Mouse (Mus musculus) olfactory bulb, adult 2 months (tissue): ENCODE data around the gene Rgs1. TPM values are rescaled to one million over a fixed set of nuclear protein-coding genes. Genes with fewer than 3 reads are reported as not detected.

Experiments used
- H3K27ac ChIP-seq: fragments of 200-500 bp; 2 replicates; pipeline ENCODE4 v1.5.1; 2012; ENCODE audit warnings: low read depth, low read length; ENCODE audit not compliant: insufficient read depth
- H3K4me1 ChIP-seq: fragments of 200-500 bp; 2 replicates; pipeline ENCODE4 v1.6.1; 2012; ENCODE audit warnings: low read length; ENCODE audit not compliant: control insufficient read depth, insufficient read depth
- H3K4me3 ChIP-seq: fragments of 200-500 bp; 2 replicates; pipeline ENCODE4 v1.5.1; 2012; ENCODE audit warnings: mild to moderate bottlenecking, low read depth, low read length, moderate library complexity; ENCODE audit not compliant: insufficient read depth
- CTCF ChIP-seq: fragments of 200-500 bp; IDR thresholded peaks from 2 replicates; pipeline ENCODE4 v1.5.1; 2012; ENCODE audit warnings: low read depth, mild to moderate bottlenecking, low read length, moderate library complexity; ENCODE audit not compliant: insufficient read depth
- POLR2A ChIP-seq: fragments of 200-500 bp; IDR thresholded peaks from 2 replicates; pipeline ENCODE4 v1.6.1; 2012; ENCODE audit warnings: mild to moderate bottlenecking, low read depth, low read length, moderate library complexity; ENCODE audit not compliant: insufficient read depth
- WGBS: fragments of 180-500 bp; shearing (Covaris S2); methylation state at CpG from one replicate; pipeline ENCODE4 v1.1.7; 2018; 5-methylcytosine and 5-hydroxymethylcytosine counted together
- polyA plus RNA-seq: library from polyadenylated mRNA; stranded (reverse); fragments of >200 nt; gene quantifications from 2 replicates; pipeline ENCODE4 v1.2.4, GENCODE M21; 2012; ENCODE audit warnings: low replicate concordance; ENCODE audit not compliant: missing spikeins, insufficient read depth, insufficient read length

The Rgs1 gene
- polyA plus RNA-seq, 1 experiment = not detected

DNA sequence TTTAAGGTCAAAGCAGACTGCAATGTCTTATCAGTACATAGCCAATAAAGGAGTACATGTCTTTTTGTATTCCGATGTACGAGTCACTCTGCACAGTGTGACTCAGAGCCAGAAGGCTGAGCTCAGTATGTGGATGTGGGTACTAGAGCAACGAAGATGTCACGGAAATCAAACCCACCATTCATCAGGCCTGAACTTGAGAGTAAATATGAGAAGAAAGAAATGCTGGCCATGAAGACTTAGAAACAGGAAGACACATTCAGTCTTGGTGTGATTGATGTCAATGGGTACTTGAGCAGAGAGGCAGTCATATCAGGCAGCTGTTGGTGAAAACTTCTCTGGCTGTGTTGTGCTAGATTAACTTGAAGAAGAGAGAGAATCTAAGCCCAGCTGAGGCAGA lies 46.1 kb downstream of the Rgs1 start:
- H3K4me1 ChIP-seq = no peaks in the 10 kb centered on the region
- WGBS = 49% methylated on average over 4 of the region's 4 CpGs
- no peak overlapping the region for H3K27ac ChIP-seq
- TF ChIP-seq POLR2A (no peak), CTCF (no peak)
- H3K4me3 ChIP-seq = no peak overlapping the region

DNA sequence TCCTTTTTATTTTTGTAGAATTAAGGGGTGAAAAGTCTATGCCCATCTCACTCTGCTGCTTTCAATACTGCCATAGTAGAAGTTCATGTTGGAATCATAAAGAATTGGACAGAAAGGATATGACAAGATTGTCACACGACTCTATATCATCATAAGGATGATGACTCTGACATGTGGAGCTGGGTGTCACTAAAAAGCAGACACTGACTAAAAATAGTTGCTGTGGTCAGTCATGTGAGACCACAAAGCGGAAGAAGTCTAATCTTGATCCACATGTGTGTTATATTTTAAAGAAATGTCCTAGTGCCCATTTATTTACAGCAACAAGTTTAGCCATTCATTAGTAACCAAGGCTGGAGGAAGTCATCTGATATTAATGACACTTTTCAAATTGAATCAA lies 48.5 kb downstream of the Rgs1 start:
- 86% methylated on average over 2 of the region's 2 CpGs for WGBS

DNA sequence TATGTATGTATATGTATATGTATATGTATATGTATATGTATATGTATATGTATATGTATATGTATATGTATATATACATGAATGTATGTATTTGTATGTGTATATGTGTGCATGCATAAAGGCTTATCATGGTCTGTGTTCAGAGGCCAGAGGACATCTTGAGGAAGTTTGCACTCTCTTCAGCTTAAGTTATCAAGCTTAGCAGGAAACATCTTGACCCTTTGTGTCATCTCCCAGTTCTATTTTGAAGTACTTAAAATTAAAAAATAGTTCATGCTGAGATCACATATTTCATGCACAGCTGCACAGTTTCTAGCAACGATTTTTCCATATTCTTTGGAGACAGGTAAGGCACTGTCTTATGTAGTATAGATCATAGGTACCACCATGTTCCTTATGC lies 49.5 kb downstream of the Rgs1 start:
- no peak overlapping the region for H3K27ac ChIP-seq
- no peaks in the 10 kb centered on the region for H3K4me1 ChIP-seq
- 82% methylated on average over 1 of the region's 1 CpGs for whole genome bisulfite sequencing
- H3K4me3 ChIP-seq = no peak overlapping the region
- no peak for TF ChIP-seq CTCF
- no peak for TF ChIP-seq POLR2A

More for the DNA sequence above, 48.5 kb downstream of the Rgs1 start:
- H3K4me3 ChIP-seq = no peak overlapping the region
- H3K4me1 ChIP-seq = no peaks in the 10 kb centered on the region
- TF ChIP-seq POLR2A (no peak), CTCF (no peak)
- H3K27ac ChIP-seq = no peak overlapping the region

DNA sequence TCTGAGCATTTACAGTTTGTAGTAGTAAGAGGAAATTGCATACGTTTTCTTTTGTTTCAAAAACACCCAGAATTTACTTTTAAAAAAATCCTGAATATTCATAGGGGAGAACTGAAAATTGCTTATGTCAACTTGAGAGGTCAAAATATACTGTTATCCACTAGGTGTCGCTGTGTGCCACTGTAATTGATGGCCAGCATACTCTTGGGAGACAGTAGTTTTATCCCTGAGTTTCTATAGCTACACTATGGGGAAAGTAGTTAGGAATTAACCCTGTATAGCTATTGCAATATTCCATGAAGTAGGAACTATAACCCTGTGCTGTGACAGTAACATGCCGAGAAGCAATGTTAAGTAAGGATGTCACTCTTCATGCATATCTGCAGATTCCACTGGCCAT lies 51.4 kb downstream of the Rgs1 start:
- 37% methylated on average over 3 of the region's 3 CpGs for WGBS
- no peak overlapping the region for H3K4me3 ChIP-seq
- TF ChIP-seq CTCF (no peak), POLR2A (no peak)

More for the DNA sequence above, 51.4 kb downstream of the Rgs1 start:
- Histone ChIP-seq H3K4me1 (no peaks in the 10 kb centered on the region), H3K27ac (no peak overlapping the region)

Other genes starting within 250 kb of the Rgs1 start
- not detected in 2 replicates for gene Rgs2, start 245.1 kb downstream of the Rgs1 start, polyA plus RNA-seq
- not detected in 2 replicates for gene Rgs13, start 71.9 kb downstream of the Rgs1 start, polyA plus RNA-seq